Mouse (Mus musculus) cerebellum, adult 11 months (tissue): ENCODE measurements at regions not wholly inside any gene's neighbourhood (a gene's known extent, or its start where the extent isn't known, plus 50 kb on each side); places are given as distances from the start of the nearest gene placed in this dataset.

Experiments
- DNase-seq: peaks from one replicate; pipeline ENCODE4 v3.0.0; 2022

- no peak for DNase-seq
Observed at GRCm38 (mm10) chr14:105841888-105842287, 54.7 kb downstream of the Spry2 start.

- DNase-seq, result no peak
Observed at GRCm38 (mm10) chr14:105837533-105837932, 59.1 kb downstream of the Spry2 start.

- DNase-seq, result no peak
Observed at GRCm38 (mm10) chr14:105830701-105831100, 65.9 kb downstream of the Spry2 start.

- no peak for DNase-seq
Observed at GRCm38 (mm10) chr14:105830301-105830700, 66.3 kb downstream of the Spry2 start.

GRCm38 (mm10) chr14:105823129-105823528 lies 73.5 kb downstream of the Spry2 start:
- no peak for DNase-seq

- DNase-seq, result no peak
Observed at GRCm38 (mm10) chr14:105822653-105823052, 74.0 kb downstream of the Spry2 start.

- DNase-seq, result no peak
Observed at GRCm38 (mm10) chr14:105819534-105819933, 77.1 kb downstream of the Spry2 start.

- no peak for DNase-seq
Observed at GRCm38 (mm10) chr14:105818841-105819240, 77.8 kb downstream of the Spry2 start.

GRCm38 (mm10) chr14:105817481-105817880 lies 79.1 kb downstream of the Spry2 start:
- no peak for DNase-seq

GRCm38 (mm10) chr14:105815827-105816226 lies 80.8 kb downstream of the Spry2 start:
- DNase-seq, result peak; percentile 10

- DNase-seq, result no peak
Observed at GRCm38 (mm10) chr14:105815281-105815680, 81.3 kb downstream of the Spry2 start.

GRCm38 (mm10) chr14:105813661-105814060 lies 83.0 kb downstream of the Spry2 start:
- DNase-seq, result no peak

- no peak for DNase-seq
Observed at GRCm38 (mm10) chr14:105813097-105813496, 83.5 kb downstream of the Spry2 start.

GRCm38 (mm10) chr14:105805762-105806161 lies 90.9 kb downstream of the Spry2 start:
- no peak for DNase-seq

- no peak for DNase-seq
Observed at GRCm38 (mm10) chr14:105805362-105805761, 91.3 kb downstream of the Spry2 start.

- no peak for DNase-seq
Observed at GRCm38 (mm10) chr14:105804761-105805160, 91.9 kb downstream of the Spry2 start.

GRCm38 (mm10) chr14:105803281-105803680 lies 93.3 kb downstream of the Spry2 start:
- no peak for DNase-seq

GRCm38 (mm10) chr14:105802529-105803280 lies 93.9 kb downstream of the Spry2 start:
- no peak for DNase-seq

- DNase-seq, result no peak
Observed at GRCm38 (mm10) chr14:105800142-105800925, 96.3 kb downstream of the Spry2 start.

- DNase-seq, result no peak
Observed at GRCm38 (mm10) chr14:105799401-105799861, 97.2 kb downstream of the Spry2 start.

GRCm38 (mm10) chr14:105793010-105793702 lies 103.5 kb downstream of the Spry2 start:
- no peak for DNase-seq

GRCm38 (mm10) chr14:105790441-105790840 lies 106.2 kb downstream of the Spry2 start:
- peak; percentile 25 for DNase-seq

GRCm38 (mm10) chr14:105783428-105783827 lies 113.2 kb downstream of the Spry2 start:
- DNase-seq, result no peak
